Mouse (Mus musculus): ENCODE measurements around the gene Large1.

- no peak for TF ChIP-seq POLR2A (IDR thresholded peaks at IDR 0.05; ENCODE audit: borderline replicate concordance, extremely low read depth, low read depth, low read length)
- no peak for TF ChIP-seq CTCF (IDR thresholded peaks at IDR 0.05; ENCODE audit: insufficient read depth, low read length)
These were observed 252.3 kb downstream of the Large1 start for GRCm38 (mm10) chr8:73101069-73101468.
